Mouse (Mus musculus): ENCODE data around the gene Upb1.

GRCm38 (mm10) chr10:75390156-75390555 is 10.8 kb upstream of the Upb1 start:
- TF ChIP-seq CTCF (IDR thresholded peaks at IDR 0.05; ENCODE audit: control insufficient read depth, insufficient read depth, insufficient read length) (no peak), MAX (IDR thresholded peaks at IDR 0.05) (no peak), FOSL1 (IDR thresholded peaks at IDR 0.05; ENCODE audit: insufficient read depth, low read length, poor library complexity, severe bottlenecking) (no peak)
